Mouse (Mus musculus): Measurements from ENCODE around the gene Gm4924.

DNA sequence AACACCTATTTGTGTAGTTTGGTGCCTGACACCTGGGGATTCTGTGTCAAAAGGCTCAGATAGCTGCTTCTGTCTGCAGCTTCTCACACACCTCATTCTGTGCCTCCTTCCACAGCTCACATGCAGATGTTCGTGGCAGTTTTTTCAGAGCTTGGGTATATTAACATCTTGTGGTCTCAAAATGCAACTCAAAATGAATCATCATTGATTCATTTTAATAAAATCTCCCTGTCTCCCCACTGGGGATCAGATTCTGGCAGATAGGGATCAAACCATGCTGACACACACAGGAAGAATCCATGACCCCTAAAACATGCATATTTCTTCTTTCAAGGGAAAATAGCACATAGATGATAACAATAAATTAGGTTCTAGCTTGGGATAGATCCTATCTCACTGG is 55.5 kb downstream of the Gm4924 start:
- no peak for TF ChIP-seq POLR2A (IDR thresholded peaks at IDR 0.05; ENCODE audit: control insufficient read depth, low read depth, low read length)
- TF ChIP-seq CTCF (IDR thresholded peaks at IDR 0.05; ENCODE audit: control insufficient read depth, insufficient read depth, insufficient replicate concordance, low read depth, low read length): no peak

Data from testis, adult 2 months (tissue).